Mouse (Mus musculus) liver, adult 2 months (tissue): ENCODE data around the gene Macf1.

ENCODE experiments used
- CTCF ChIP-seq: fragments of 200-500 bp; IDR thresholded peaks from 2 replicates; pipeline ENCODE4 v1.5.1; 2011; ENCODE audit warnings: low read depth, low read length, control low read depth
- POLR2A ChIP-seq: fragments of 200-500 bp; IDR thresholded peaks from 2 replicates; pipeline ENCODE4 v1.6.1; 2011; ENCODE audit warnings: low read length, control low read depth; ENCODE audit not compliant: insufficient read depth; ENCODE audit errors: extremely low read depth

- TF ChIP-seq CTCF (no peak), POLR2A (no peak)
Observed at GRCm38 (mm10) chr4:123425672-123426272, 258.4 kb downstream of the Macf1 start.
